Mouse (Mus musculus) urinary bladder, postnatal 14 days (tissue): ENCODE data around the gene Zfp961.
"Not testable (repeated sequence)": the region's sequence is repeated elsewhere in the genome, so short reads cannot be mapped to it uniquely, and the experiment has no call there.

Experiments used
- DNase-seq: peaks from one replicate; pipeline ENCODE4 v3.0.0; 2021; ENCODE audit warnings: low spot score

Gene Zfp961

DNA sequence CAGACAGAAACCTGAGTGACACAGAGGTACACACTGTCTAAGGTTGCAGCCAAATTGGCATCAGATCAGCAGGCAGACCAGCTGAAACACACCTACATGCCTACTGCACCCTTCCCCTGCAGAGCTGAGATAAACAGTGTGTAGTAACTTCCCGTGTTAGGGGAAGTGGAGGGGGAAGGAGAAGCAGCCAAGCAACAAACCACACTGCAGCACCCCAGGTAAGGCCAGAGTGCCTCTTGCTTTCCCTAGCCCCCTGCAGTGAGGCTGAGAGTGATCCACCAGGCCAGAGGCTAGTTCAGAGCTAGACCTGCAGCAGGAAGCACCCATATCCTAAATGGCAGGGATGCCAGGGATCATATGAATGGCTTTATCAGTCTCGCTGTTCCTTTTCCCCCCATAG, 66.5 kb downstream of the Zfp961 start:
- not testable (repeated sequence) for DNase-seq

DNA sequence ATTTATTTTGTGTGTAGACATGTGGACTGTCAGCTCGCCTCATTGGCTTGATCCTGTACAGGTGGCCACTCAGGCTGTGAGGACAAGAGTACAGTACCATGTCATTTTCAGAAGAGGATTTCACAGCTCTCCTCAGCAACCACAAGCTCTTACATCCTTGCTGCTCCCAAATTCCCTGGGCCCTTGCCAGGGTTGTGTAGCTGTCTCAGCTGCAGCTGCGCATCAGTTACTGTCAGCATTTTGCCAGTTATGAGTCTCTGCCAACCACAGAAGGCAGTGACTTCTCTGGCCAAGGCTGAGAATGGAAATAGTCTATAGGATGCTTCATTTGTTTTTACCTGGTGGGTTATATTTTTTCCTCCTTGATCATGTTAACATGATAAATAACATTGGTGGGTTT, 67.3 kb downstream of the Zfp961 start:
- no peak for DNase-seq

DNA sequence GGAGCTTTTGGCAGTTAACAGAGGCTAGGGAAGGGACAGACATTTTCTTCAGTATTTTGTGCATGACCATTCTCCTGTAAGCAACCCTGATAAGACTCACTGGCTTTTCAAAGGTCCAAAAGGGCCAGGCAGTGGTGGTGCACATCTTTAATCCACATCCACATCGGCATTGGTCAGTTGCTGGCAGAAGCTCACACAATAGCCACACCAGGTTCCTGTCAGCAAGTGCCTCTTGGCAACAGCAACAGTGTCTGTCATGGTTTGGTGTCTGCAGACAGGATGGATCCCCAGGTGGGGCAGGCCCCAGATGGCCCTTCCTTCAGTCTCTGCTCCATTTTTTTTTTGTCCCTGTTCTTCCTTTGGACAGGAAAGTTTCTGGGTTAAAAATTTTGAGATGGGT, 68.2 kb downstream of the Zfp961 start:
- DNase-seq: not testable (repeated sequence)

DNA sequence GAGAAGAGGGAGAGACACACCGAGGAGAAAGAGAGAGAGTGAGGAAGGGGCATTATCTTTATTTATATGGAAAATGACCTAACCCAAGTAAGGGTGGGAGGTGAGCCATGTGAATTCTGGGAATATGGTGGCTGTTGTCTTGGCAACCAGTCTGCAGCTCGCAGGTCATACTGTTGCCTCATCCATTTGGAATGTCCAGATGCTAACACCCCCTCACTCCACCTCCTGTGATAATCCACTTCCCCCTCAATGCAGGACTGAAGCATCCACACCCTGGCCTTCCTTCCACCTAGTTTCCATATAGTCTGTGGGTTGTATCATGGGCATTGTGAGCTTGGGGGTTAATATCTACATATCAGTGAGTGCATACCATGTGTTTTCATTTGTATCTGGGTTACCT, 69.0 kb downstream of the Zfp961 start:
- no peak for DNase-seq

DNA sequence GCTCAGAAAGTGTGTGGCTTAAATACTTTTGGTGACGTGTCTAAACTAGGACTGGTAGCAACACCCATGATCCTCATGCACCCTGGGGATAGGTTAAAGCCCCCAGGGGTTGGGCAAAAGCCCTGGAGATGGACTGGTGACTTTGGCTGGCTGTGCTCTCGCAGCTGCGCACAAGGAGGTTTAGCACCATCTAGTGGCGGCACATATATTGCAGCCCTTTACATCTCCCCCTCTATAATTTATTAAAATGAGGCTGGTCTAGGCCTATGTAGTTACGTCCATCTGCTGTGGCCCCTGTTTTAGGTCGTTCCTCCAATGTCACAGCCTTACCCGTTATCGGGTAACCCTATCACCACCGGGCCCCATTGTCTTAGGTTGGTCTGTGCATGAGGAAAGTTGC, 74.0 kb downstream of the Zfp961 start:
- peak; percentile 43 for DNase-seq

DNA sequence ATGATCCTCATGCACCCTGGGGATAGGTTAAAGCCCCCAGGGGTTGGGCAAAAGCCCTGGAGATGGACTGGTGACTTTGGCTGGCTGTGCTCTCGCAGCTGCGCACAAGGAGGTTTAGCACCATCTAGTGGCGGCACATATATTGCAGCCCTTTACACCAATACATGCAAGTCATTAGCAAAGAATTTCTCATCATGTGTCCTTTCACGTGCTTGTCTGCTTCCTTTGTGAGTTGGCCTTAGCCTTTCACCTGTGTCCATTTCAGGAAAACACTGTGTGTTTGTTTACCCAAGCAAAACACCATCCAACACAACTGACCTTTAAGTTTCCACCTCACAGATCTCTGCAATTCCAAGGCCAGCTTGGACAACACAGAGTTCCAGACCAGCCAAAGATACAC, 82.1 kb downstream of the Zfp961 start:
- DNase-seq: peak; percentile 71

DNA sequence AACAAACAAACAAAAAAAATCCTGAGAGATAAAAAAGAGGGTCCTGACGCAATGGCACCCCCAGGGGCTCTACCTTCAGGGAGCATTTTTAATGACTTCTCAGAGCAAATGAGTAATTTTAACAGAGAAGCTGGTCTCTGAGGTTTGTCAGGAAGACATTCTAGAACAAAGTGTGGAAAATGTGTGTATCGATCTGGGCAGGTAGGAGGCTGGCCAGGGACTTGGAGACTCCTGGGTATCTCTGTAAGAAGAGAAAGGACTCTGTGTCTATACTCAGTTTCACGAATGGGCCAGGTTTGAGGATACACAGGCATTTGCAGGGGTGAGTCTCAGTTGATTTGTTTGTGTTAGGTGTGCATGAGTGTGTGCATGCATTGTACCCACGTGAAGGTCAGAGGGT, 90.1 kb downstream of the Zfp961 start, which contains the start of gene Olfr372:
Olfr372 (plus strand) TSS at position 301 of the 400 bp plus-strand sequence.
- not testable (repeated sequence) for DNase-seq

DNA sequence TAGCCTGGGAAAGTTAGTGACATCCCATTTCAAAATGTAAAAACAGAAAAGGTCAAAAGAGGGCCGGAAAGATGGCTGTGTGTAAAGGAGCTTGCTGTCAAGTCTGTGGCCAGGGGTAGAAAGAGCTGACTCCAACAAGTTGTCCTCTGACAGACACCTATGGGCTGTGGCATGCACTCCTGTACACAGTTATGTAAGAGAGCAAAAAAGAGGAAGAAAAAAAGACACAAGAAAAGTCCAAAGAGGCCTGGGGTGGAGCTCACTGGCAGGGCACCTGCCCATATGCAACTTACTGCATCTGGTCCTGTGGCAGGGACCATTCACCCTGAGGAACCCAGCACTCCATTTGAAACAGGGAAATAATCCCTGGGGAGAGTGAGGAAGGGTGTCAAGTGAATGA, 91.7 kb downstream of the Zfp961 start:
- DNase-seq: no peak
